Mouse (Mus musculus) right cerebral cortex, postnatal 14 days (tissue): Measurements from ENCODE around the gene Slc44a1.
A peak's percentile ranks its signal among the peaks of the same experiment; 100 is the strongest.

Experiments used
- DNase-seq: peaks from one replicate; pipeline ENCODE4 v3.0.0; 2022

The Slc44a1 gene

DNA sequence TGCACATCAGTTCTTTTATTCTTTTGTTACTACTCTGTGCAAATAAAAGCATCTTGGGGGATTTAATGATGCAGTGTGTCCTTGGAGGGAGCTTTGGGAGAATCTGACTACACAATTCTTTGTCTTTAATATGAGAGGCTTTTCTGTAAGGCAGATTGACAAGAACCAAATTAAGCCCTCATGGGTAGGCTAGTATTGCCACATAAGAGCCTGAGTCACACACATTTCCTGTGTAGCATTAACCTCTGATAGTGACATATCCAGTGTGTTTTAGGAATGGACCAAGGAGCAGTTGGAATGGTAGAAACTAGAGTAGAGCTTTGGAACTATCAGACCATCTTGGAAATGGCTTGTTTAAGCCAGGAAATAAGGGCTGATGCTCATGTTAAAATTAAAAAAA is 33.9 kb downstream of the Slc44a1 start:
- no peak for DNase-seq

DNA sequence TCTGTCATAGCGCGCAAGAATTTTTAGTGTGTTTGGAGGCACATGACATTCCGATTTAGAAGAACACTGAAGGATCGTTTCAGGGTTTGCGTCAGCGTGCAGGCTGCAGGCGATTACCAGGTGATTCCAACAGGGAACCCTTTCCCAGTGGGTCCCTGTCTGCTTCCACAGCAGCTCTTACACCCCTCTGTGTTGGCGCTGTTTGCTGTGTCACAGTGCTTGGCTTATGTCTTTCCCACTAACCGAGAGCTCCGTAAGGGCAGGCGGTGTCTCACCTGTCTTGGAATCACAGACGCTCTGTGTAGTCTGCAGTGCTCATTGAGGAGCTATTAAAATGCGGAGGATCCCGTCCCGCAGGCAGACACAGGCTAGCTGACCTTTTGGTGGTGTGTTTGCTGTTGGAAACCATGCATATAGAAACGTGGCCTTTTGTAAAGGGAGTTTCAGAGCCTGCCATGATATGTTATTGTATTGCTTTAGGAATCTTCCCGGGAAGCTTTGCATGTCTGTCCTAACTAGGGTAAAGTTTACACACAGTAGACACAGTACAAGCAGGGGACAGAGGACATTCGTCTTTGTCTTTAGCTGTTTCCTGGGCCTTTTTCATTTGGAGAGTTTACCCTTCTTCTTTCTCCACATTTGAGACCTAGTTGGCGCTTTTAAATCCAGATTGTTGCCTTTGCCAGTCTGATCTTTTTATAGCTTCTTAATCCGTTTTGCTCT is 35.2 kb downstream of the Slc44a1 start:
- DNase-seq: no peak

DNA sequence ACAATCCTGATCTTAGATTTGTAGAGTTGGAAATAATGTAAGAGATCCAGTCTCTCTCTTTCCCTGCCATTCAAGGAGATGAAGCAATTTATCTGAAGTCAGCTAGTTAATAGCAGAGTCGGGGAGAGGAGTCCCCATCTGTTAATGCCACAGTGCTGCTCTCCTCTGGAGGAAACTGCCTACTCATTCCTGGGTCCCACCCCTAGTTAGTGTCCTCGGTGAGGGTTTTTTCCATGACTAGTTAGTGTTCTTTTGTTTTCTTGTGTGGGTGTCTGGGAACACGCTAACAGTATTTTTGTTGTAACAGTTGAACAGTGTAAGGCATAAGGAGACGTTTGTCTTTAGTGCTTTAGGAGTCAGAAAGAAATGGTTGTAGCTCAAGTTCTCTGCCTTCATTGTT is 38.4 kb downstream of the Slc44a1 start:
- no peak for DNase-seq

DNA sequence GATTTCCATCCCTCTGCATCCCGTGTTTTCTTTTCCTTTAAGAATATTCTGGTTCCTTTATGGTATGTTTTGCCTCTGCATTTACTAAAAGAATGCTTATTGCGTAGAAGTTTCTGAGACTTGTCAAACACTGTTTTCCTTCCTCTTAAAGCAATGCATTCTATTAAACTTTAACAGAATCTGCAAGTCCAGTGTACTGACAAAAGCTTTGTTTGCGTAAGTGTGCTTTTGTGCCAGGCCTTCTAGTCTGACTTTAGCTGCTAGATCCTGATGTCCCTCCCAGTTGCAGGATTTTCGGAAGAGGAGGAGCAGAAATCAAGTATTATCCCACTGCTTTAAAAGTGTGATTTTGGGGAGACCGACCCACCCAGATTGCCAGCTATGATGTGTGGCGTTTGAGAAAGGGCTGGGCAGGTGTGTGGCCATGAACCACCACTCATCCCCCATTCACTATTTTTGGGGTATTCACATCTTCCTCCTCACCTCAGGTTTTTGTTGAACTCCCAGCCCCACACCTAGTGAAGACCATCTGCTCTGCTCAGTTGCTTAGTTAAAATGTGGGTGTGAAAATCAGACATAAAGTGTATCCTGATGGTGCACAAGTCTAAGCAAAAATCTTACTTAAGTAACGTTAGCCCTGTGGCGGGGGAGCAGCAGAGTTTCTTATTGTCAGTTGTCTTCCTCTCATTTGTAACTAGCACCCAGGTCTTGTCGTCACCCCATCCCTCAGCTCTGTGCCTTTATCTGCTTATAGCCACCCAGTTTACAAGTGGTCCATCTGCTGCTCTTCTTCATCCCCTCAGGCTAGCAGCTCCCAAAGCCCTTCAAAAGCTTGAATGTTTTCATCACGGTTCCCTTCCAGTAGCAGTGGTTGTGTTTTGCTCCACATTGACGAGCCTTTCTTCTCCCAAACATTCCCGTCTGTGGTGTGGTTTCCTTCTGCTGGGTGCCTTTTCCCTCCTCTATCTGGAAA is 47.3 kb downstream of the Slc44a1 start:
- no peak for DNase-seq

DNA sequence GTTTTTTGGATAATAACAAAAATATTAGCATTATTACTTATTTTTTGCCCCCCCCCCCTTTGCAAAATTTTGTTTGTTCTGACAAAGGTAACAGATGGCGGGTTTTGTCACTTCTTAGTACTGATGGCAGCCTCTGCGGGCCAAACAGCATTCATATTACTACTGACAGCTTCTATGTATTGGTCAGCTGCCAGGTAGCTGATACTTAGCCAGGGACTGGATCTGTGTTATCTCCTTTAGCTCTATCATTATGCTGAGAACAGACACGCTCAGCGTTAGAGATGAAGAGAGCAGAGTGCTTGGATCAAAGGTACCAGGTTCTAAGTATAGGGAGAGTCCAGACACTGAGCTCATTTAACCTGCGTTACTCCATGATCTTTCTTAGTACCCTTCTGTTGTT is 48.6 kb downstream of the Slc44a1 start:
- DNase-seq: no peak

DNA sequence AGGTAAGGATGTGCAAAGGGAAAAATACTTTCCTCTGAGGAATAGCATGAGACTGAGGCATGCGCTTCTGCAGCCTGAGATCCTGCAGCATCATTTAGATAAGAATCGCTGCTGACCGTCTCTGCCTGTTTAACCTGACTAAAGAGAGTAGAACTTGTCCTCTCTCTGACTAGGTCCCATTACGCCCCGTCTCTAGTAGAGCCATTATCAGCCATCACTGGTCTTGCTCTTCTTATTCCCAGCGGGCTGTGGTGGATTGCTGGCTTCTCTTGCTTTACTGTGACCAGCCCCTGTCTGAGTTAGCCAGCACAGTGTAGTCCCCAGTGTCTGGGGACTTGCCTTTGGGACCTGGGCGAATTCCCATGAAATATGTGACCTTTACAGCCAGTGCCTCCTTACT is 50.2 kb downstream of the Slc44a1 start:
- no peak for DNase-seq

DNA sequence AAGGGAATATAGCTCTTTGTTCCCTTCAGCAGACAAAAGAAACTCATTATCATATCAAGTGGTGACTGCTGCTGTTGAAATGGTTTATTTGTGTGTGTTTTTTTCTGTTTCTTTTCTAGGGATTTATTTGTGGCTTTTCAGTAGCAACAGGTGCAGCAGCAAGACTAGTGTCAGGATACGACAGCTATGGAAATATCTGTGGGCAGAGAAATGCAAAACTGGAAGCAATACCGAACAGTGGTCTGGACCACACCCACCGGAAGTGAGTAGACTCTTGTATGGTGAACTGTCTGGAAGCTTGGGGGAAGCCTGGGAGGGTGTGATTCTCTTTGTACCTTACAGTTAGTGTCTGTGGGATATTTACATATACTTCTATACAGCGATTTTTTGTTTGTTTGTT is 51.1 kb downstream of the Slc44a1 start:
- no peak for DNase-seq

DNA sequence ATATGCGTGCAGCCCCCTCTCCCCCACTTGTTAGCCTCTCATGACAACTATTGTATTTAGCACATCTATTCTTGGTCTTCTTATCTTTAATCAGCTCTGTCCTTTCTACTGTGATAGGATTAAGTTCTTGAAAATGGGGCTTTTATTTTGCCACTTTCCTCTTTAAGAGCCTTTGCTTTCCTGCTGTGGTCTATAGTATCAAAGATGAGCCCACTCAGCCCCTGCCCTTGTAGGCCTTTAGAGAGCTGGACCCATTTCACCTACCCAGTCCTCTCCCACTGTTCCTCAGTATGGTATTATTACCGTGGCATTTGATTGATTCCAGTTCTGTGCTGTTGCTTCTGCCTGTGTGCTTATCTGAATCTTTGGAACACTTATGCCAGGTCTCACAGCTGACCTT is 55.4 kb downstream of the Slc44a1 start:
- DNase-seq: no peak

DNA sequence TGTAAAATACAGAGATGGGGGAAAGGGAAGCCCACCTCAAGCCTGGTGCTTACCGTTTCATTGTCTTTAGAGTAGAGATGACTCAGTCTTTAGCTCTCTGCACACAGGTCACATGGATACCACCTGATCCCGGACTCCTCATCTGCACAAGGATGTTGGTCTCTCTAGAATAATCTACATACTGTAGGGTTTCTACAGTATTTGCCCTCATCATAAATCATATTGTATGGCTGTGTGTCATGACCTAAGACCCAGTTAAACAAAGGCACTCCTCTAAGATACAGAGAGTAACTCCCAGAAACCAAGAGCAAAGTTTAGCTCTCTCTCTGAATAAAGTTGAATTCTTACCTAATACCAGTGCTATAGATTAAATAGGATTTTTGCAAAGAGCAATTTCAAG is 62.6 kb downstream of the Slc44a1 start:
- DNase-seq: no peak

DNA sequence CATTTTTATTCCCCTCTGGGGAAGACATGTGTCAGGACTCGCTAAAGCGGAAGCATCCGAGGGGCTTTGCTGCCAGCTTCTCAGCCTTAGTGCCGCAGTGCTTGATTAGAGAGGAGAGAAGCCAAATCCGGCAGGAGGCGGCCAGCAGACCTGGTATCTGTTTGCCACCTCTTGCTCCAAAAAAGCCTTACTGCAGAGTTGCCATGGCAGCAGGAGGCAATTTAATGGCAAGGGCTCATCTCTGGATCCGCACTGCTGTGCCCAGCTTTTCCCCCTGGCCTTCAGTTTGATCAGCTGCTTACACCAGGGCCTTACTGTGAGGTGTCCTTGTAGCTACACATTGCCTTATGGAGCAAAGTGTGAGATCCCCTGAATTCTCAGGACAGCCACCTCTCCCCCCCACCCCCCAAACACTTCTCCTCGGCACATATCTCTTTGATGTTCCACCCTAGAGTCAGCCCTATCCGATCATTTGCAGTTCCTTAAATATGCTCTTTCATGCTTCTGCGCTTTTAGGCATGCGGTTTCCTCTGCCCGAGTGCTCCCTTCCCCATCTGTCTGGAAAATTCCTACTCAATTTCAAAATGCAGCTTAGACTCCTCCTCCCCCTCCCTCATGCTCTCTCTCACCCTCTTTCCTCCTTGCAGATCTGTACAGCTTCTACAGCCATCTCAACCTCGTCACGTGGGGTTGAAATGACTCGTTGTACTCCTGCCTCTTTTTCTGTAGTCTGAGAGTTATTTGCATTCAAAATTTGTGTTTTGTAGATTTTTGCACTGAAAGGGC is 72.1 kb downstream of the Slc44a1 start:
- DNase-seq: peak; percentile 30

DNA sequence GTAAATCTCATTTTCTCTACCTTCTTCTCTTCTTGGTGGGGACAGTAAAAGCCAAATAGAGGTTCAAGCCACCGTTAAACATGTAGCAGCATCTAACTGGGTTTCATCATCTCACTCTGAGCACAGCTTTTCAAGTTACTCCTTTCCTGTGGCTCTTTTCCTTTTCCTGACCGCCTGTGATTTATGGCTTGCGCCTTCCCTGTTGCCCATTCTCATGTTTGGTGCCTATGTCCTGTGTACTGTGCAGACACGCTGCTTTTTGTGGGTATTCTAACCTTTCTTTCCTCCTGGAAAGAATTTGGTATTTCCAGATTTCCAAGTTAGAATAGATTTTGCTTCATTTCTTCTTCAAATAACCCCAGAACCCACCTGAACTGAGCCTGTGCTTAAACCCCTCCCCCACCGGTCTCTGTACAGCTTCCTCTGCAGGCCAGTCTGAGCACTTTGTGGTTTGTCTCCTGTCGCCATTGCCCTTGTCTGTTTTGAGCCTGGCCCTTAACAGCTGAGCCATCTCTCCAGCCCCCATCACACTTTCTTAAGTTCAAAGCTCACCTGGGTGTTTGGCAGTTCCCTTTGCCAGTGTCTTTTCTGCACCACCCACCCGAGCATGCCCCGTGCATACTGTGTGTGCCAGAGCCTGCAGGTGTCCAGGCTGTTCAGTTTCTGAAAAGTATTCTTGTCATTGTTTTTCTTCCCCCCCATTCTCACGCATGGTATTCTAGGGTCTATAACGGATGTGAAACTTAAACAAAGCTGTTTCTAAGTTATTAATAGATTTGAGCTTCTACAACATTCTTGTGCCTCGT is 73.3 kb downstream of the Slc44a1 start:
- no peak for DNase-seq

DNA sequence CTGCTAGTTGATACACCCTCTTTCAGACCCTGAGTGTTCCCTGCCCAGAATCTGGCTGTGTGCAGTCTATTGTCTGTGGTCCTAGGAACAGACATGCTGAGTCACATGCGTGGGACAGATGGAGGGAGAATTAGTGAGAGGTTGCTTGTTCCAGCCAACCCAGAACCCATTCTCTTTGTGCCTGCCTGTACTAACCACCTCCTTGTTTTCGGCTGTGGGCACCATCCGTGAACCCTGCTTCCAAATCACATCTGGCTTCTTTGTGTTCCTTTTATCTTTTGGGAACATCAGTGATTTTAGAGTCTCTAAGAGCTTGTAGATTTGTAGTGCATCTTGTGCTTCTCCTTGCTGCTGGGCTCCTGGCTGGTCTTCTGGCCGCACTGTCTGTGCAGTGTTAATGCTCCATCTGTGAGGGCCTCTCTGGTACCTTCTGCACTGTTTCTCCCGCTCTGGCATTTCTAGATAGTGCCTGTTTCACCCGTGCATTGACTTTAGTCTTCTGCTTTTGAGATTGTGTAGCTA is 75.9 kb downstream of the Slc44a1 start:
- no peak for DNase-seq

DNA sequence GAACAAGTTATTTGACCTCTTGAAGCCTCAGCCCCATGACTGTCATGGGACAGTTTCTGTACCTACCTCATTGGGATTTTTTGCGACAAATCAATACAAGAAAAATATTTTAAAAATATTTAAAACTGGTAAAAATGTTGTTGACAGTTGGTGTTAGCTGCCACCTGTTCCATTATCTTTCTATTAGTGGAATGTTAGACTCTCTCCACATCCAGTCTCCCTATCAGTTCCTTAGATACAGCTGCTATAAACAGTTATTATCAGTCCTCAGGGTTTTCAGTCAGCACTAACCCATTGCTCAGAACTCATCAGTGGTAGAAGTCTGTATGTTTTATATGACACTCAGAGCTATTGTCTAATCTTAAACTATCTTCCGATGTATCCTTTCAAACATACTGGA is 79.2 kb downstream of the Slc44a1 start:
- DNase-seq: no peak

DNA sequence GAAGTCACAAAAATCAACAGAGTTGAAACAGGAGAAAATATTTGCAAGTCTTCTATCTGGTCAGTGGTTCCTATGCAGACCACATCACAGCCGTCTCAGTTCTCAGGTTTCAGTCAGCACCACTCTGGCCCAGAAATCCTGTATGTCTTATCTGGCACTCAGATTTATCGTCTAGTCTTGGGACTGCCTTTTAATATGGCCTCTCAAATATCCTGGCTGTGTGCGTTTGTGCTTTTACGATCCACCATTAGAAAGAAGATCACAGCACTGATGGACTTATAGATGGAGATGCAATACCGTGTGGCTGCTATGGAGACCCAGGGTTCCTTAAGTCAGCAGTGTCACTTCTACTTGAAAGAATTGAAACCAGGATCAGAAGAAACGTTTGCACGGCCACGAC is 80.8 kb downstream of the Slc44a1 start:
- DNase-seq: no peak

DNA sequence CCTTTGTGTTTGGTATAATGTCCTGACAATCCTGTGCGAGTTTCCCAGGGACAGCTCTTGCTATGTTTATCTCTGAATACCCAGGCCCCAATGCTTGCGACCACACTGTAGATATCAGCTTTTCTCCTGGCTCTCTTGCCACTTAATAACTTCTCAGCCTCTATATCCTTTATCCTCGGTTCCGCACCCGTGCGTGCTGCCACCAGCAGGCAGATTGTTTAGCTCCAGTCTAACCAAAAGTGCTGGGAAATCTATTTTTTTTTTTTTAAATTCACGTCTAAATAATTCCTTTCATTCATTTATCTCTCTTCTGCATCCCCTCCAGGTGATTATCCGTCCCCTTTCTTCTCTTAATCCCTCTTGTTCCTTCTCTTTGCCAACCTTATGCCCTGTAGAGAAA is 82.4 kb downstream of the Slc44a1 start:
- DNase-seq: no peak

DNA sequence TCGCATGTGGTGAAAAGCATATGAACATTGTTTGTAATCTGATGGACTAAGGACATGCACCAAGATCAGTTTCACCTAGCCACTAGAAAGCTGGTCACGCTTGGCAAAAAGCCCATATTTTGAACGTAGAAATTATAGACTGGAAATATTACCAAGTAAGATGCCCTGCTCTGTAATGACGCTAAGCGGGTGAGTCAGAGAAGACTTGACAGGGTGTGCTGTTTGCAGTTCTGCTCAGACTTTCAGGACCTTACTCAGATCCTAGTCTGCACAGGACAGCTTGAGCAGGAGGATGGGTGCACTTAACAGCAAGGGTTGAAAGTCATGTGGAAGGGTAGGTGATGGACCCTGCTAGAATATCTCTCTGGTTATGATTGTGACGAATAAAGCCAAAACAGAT is 85.3 kb downstream of the Slc44a1 start:
- no peak for DNase-seq

DNA sequence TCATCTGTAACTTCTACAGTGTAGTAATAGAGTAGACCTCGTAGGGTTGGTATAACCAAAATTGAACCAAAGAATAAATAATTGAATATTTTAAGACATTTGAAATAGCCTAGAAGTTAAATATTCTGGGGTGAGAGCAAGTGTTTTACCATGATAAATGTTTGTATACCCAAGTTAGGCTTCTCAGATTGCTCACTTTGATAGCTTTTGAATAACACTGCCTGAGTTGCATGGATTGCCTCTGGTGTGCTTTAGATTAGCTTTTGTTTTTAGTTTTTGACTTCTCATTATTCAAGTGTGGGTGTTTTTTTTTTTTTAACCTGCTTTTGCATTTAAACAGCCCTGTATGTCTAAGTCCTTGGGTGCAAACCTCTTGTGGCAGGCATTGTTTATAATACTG is 85.8 kb downstream of the Slc44a1 start:
- no peak for DNase-seq

DNA sequence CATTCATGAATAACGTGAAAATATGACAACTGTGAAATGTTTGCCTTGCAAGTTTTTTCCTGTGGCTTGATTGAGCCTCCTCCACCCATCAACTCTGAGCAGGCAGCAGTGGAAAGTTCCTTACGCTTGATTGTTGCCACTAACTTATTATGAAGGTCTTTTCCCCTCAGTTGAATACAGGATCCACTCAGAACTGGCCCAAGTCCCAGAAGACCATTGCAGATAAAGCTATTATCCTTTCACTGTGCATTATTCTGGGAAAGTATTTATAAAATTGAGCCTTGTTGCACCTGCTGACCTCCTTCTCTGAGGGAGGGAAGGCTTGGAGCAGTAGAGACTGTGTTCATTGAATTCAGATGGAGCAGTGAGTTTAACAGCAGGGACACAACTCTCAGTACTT is 86.2 kb downstream of the Slc44a1 start:
- DNase-seq: no peak

DNA sequence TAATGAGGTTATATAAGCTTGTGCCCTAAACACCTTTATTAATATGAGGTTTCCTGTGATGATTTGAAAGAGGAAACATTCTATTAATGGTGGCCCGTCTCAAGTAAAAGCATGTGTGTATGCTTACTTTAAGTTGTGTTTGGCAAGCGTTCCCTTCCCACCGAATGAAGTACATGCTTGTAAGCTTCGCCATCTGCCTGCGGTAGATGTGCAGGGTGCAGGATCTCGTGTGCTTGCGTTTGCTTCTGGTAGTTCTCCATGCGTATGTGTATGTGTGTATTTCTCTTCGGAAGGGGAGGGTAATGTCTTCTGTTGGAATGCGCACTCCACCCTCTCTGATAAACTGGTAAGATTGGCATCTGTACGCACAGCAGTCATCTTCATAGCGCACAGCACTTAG is 95.6 kb downstream of the Slc44a1 start:
- DNase-seq: no peak

DNA sequence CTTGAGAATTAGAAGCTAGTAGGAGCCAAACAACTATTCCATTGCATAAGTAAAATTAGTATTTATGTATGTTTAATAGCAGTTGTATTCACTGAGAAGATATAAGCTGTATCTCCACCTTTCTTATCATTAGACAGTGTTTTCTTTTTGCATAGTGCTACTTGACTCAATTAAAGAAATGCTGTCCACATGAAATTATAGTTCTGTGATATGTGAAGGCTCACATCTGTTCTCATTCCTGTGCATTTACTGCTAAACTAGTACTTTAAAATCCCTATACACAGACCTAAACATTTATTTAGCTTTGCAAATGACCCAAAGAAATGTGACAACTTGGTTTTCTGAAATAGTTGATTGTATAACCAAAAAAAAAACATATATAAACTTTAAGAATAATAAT is 96.9 kb downstream of the Slc44a1 start:
- DNase-seq: no peak

DNA sequence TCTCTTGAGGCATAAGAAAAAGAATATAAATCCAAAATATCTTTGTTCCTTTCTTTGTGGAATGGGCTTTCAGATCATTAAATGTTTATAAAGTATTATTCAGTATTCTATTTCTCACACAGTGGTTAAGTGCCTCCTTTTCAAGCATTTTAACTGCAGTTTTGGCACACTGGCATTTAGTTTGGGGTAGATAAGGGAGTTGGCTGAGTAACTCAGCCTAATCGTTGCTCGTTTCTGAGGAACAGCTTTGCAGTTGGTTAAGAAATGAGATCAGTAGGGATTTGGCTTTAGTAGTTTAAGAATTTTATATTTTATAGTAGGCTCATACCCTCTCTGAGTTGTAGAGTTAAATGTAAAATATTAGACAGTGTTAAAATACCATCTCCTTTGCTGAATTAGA is 97.3 kb downstream of the Slc44a1 start:
- DNase-seq: no peak

DNA sequence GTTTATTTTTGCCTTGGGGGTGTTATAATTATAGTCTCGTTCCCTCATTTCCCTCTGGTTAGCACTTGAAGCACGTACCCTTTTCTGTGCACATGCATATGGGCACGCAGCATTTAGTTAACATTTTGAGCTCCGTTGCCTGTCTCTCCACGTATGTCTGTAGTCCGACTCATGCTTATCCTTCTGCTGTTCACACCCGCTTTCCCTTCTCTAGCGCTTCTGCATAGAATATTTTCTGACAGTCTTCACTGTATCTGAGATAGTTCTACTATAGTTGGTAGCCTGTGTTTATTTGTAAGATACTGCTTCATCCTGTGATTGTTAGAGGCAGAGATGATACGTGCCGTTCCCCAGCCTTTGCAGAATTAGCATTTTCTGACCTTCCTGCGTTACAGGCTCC is 98.4 kb downstream of the Slc44a1 start:
- no peak for DNase-seq
